Mouse (Mus musculus): Measurements from ENCODE around the gene Pdlim4.

The Pdlim4 gene

GRCm38 (mm10) chr11:54071726-54072445 is 3.1 kb upstream of the Pdlim4 start:
- POLR2A ChIA-PET = interaction anchor here in 3 of 4 experiments (0.6 to 3.4 kb wide), 8 partner anchors 9 to 180 kb away, joined by 3 to 15 read pairs (median 4); partner anchors contain the start of gene Slc22a5 (in 1 of the 3)
- CTCF ChIA-PET = interaction anchor here in 3 of 4 experiments (1.3 to 2.1 kb wide), 4 partner anchors 9 to 18 kb away, joined by 4 to 11 read pairs (median 7); no protein-coding TSS in a partner anchor

GRCm38 (mm10) chr11:54067996-54068519 is 756 bp downstream of the Pdlim4 start:
- ChIA-PET CTCF (interaction anchor here in 1 of 4 experiments (0.7 kb wide), 1 partner anchor 25 kb away, joined by 4 read pairs; no protein-coding TSS in a partner anchor), POLR2A (interaction anchor here in 2 of 4 experiments (0.6 to 1.4 kb wide), 3 partner anchors 13 to 454 kb away, joined by 4 read pairs; no protein-coding TSS in a partner anchor)

GRCm38 (mm10) chr11:54067318-54067995 is 1.4 kb downstream of the Pdlim4 start:
- CTCF ChIA-PET = interaction anchor here in 2 of 4 experiments (0.7 to 0.9 kb wide), 2 partner anchors 12 to 25 kb away, joined by 3 to 4 read pairs; no protein-coding TSS in a partner anchor
- POLR2A ChIA-PET = interaction anchor here in 1 of 4 experiments (1.2 to 1.4 kb wide), 2 partner anchors 13 to 40 kb away, joined by 4 read pairs; no protein-coding TSS in a partner anchor

- CTCF ChIA-PET = interaction anchor here in 1 of 4 experiments (0.9 kb wide), 1 partner anchor 11 kb away, joined by 3 read pairs; no protein-coding TSS in a partner anchor
- POLR2A ChIA-PET = no interaction called here
Measured at GRCm38 (mm10) chr11:54066400-54066799, 2.4 kb downstream of the Pdlim4 start.

GRCm38 (mm10) chr11:54065915-54066178 is 3.0 kb downstream of the Pdlim4 start:
- POLR2A ChIA-PET = interaction anchor here in 1 of 4 experiments (0.7 kb wide), 1 partner anchor 358 kb away, joined by 9 read pairs; the partner anchor contains the start of gene Rad50
- CTCF ChIA-PET = interaction anchor here in 1 of 4 experiments (1.6 kb wide), 1 partner anchor 11 kb away, joined by 5 read pairs; no protein-coding TSS in a partner anchor

- CTCF ChIA-PET = interaction anchor here in 2 of 4 experiments (1.1 to 1.6 kb wide), 2 partner anchors 11 kb away, joined by 3 to 5 read pairs; no protein-coding TSS in a partner anchor
Measured at GRCm38 (mm10) chr11:54065106-54065914, 3.5 kb downstream of the Pdlim4 start.

GRCm38 (mm10) chr11:54064412-54064978 is 4.3 kb downstream of the Pdlim4 start:
- POLR2A ChIA-PET = no interaction called here
- CTCF ChIA-PET = interaction anchor here in 3 of 4 experiments (0.6 to 1.6 kb wide), 3 partner anchors 10 to 11 kb away, joined by 3 to 5 read pairs (median 4); no protein-coding TSS in a partner anchor

More at GRCm38 (mm10) chr11:54065106-54065914, 3.5 kb downstream of the Pdlim4 start:
- POLR2A ChIA-PET = interaction anchor here in 1 of 4 experiments (0.7 kb wide), 1 partner anchor 358 kb away, joined by 9 read pairs; the partner anchor contains the start of gene Rad50

GRCm38 (mm10) chr11:54063472-54063775 is 5.4 kb downstream of the Pdlim4 start:
- POLR2A ChIA-PET = interaction anchor here in 3 of 4 experiments (0.6 to 2.4 kb wide), 7 partner anchors 8 to 39 kb away, joined by 3 to 15 read pairs (median 4); no protein-coding TSS in a partner anchor
- CTCF ChIA-PET = interaction anchor here in 2 of 4 experiments (1.3 to 2.0 kb wide), 4 partner anchors 9 to 61 kb away, joined by 3 to 6 read pairs (median 5); no protein-coding TSS in a partner anchor

- CTCF ChIA-PET = interaction anchor here in 3 of 4 experiments (1.2 to 2.0 kb wide), 6 partner anchors 9 to 61 kb away, joined by 3 to 6 read pairs (median 4); no protein-coding TSS in a partner anchor
Measured at GRCm38 (mm10) chr11:54062753-54063471, 5.9 kb downstream of the Pdlim4 start.

GRCm38 (mm10) chr11:54062086-54062752 is 6.6 kb downstream of the Pdlim4 start:
- CTCF ChIA-PET = interaction anchor here in 3 of 4 experiments (1.2 to 2.0 kb wide), 6 partner anchors 8 to 60 kb away, joined by 3 to 6 read pairs (median 4); no protein-coding TSS in a partner anchor

More at GRCm38 (mm10) chr11:54062753-54063471, 5.9 kb downstream of the Pdlim4 start:
- POLR2A ChIA-PET = interaction anchor here in 3 of 4 experiments (0.6 to 2.4 kb wide), 6 partner anchors 9 to 38 kb away, joined by 3 to 15 read pairs (median 7); no protein-coding TSS in a partner anchor

GRCm38 (mm10) chr11:54060316-54060715 is 8.5 kb downstream of the Pdlim4 start:
- POLR2A ChIA-PET = interaction anchor here in 2 of 4 experiments (1.2 kb wide), 2 partner anchors 10 to 12 kb away, joined by 3 read pairs; no protein-coding TSS in a partner anchor
- CTCF ChIA-PET = interaction anchor here in 1 of 4 experiments (1.0 kb wide), 1 partner anchor 28 kb away, joined by 3 read pairs; no protein-coding TSS in a partner anchor

More at GRCm38 (mm10) chr11:54062086-54062752, 6.6 kb downstream of the Pdlim4 start:
- POLR2A ChIA-PET = interaction anchor here in 3 of 4 experiments (1.1 to 2.4 kb wide), 5 partner anchors 8 to 12 kb away, joined by 3 to 15 read pairs (median 10); no protein-coding TSS in a partner anchor

- ChIA-PET CTCF (interaction anchor here in 1 of 4 experiments (3.6 kb wide), 1 partner anchor 29 kb away, joined by 18 read pairs; no protein-coding TSS in a partner anchor), POLR2A (interaction anchor here in 2 of 4 experiments (1.2 to 1.4 kb wide), 3 partner anchors 10 to 14 kb away, joined by 3 to 4 read pairs (median 3); no protein-coding TSS in a partner anchor)
Measured at GRCm38 (mm10) chr11:54059526-54059925, 9.3 kb downstream of the Pdlim4 start.

- CTCF ChIA-PET = interaction anchor here in 3 of 4 experiments (0.5 to 3.6 kb wide), 5 partner anchors 30 to 318 kb away, joined by 3 to 18 read pairs (median 5); no protein-coding TSS in a partner anchor
Measured at GRCm38 (mm10) chr11:54058643-54059042, 10.2 kb downstream of the Pdlim4 start.

GRCm38 (mm10) chr11:54058056-54058617 is 10.7 kb downstream of the Pdlim4 start:
- POLR2A ChIA-PET = interaction anchor here in 2 of 4 experiments (0.6 to 1.0 kb wide), 3 partner anchors 14 to 293 kb away, joined by 4 to 5 read pairs (median 4); no protein-coding TSS in a partner anchor
- CTCF ChIA-PET = interaction anchor here in 3 of 4 experiments (0.5 to 3.6 kb wide), 5 partner anchors 31 to 318 kb away, joined by 3 to 18 read pairs (median 5); no protein-coding TSS in a partner anchor

More at GRCm38 (mm10) chr11:54058643-54059042, 10.2 kb downstream of the Pdlim4 start:
- POLR2A ChIA-PET = interaction anchor here in 2 of 4 experiments (0.6 to 1.4 kb wide), 4 partner anchors 14 to 294 kb away, joined by 4 to 5 read pairs (median 4); no protein-coding TSS in a partner anchor

GRCm38 (mm10) chr11:54057428-54057827 is 11.4 kb downstream of the Pdlim4 start:
- POLR2A ChIA-PET = interaction anchor here in 1 of 4 experiments (0.7 kb wide), 1 partner anchor 323 kb away, joined by 3 read pairs; no protein-coding TSS in a partner anchor
- CTCF ChIA-PET = interaction anchor here in 3 of 4 experiments (0.5 to 3.6 kb wide), 5 partner anchors 28 to 467 kb away, joined by 3 to 18 read pairs (median 5); no protein-coding TSS in a partner anchor

Data from embryonic stem cell, embryonic (primary cell).